Comparison of ENCODE assay signal across 8 mouse cellular contexts in genomic region chr3:68870568-68870950, GRCm38 (mm10). TPM values are rescaled to one million over a fixed set of nuclear protein-coding genes. Genes with fewer than 3 reads are reported as not detected.
DNase-seq lines count a peak whose midpoint lies in the region; ATAC-seq and TF ChIP-seq lines count a peak whose summit lies in the region.

No protein-coding gene starts in this region.

- WGBS in heart, embryonic 11.5 days (ENCODE audit: insufficient replicate concordance): 4% methylated on average over 15 of the region's 15 CpGs
- WGBS in limb, embryonic 12.5 days: 4% methylated on average over 15 of the region's 15 CpGs
- 6% methylated on average over 15 of the region's 15 CpGs for WGBS in stomach, postnatal 0 days

- peak; percentile 44 for ATAC-seq in heart, embryonic 11.5 days (replicated peaks; ENCODE audit: insufficient number of reproducible peaks, low FRiP score, low TSS enrichment)
- peak; percentile 23 for ATAC-seq in granulocyte monocyte progenitor cell, adult 5-6 weeks (replicated peaks; ENCODE audit: poor library complexity, severe bottlenecking)
- no peak for ATAC-seq in limb, embryonic 12.5 days (ENCODE audit: insufficient number of reproducible peaks, insufficient read depth, low FRiP score, low TSS enrichment, low read depth)
- no peak for ATAC-seq in stomach, postnatal 0 days (ENCODE audit: low FRiP score, low TSS enrichment)

- peaks cover 11% of the 10 kb centered on the region for H3K4me1 ChIP-seq in heart, embryonic 11.5 days (ENCODE audit: control insufficient read depth, insufficient read depth, low read length)
- peaks cover 0 to 3% of the 10 kb centered on the region in 2 experiments; a peak in 1 of 4 replicates for H3K4me1 ChIP-seq in ES-E14 (ENCODE audit: control insufficient read depth in 2 of 2, insufficient read depth in 2 of 2, low read length in 2 of 2, poor library complexity in 1 of 2)
- peaks cover 11% of the 10 kb centered on the region; the same call in 1 of the 2 replicates for H3K4me1 ChIP-seq in limb, embryonic 12.5 days (replicated peaks)
- no peaks in the 10 kb centered on the region for H3K4me1 ChIP-seq in stomach, postnatal 0 days (replicated peaks; ENCODE audit: control insufficient read depth, insufficient read depth)

- TF ChIP-seq EP300 in stomach, postnatal 0 days (optimal IDR thresholded peaks at IDR 0.05): no peak

- H3K9me3 ChIP-seq in heart, embryonic 11.5 days (replicated peaks; ENCODE audit: control insufficient read depth, low read length): no peaks in the 10 kb centered on the region
- no peaks in the 10 kb centered on the region for H3K9me3 ChIP-seq in ES-E14 (ENCODE audit: control insufficient read depth, insufficient read depth, low read depth, low read length)
- H3K9me3 ChIP-seq in limb, embryonic 12.5 days: no peaks in the 10 kb centered on the region
- no peaks in the 10 kb centered on the region for H3K9me3 ChIP-seq in stomach, postnatal 0 days (ENCODE audit: control insufficient read depth, low read length)

- TF ChIP-seq CTCF in stomach, postnatal 0 days (IDR thresholded peaks at IDR 0.05; ENCODE audit: low read depth): no peak

- no peaks in the 10 kb centered on the region for H3K36me3 ChIP-seq in heart, embryonic 11.5 days (ENCODE audit: control insufficient read depth, insufficient read depth, low read length)
- H3K36me3 ChIP-seq in ES-E14 (ENCODE audit: control insufficient read depth, insufficient read depth, low read length, poor library complexity, severe bottlenecking): no peaks in the 10 kb centered on the region
- no peaks in the 10 kb centered on the region for H3K36me3 ChIP-seq in limb, embryonic 12.5 days
- H3K36me3 ChIP-seq in stomach, postnatal 0 days (ENCODE audit: control insufficient read depth, insufficient read depth, low read length): no peaks in the 10 kb centered on the region

- no peak overlapping the region for H3K27ac ChIP-seq in heart, embryonic 11.5 days (ENCODE audit: low read depth, low read length)
- H3K27ac ChIP-seq in ES-E14 (ENCODE audit: insufficient read depth, low read depth, low read length, poor library complexity, severe bottlenecking): no peak overlapping the region
- H3K27ac ChIP-seq in limb, embryonic 12.5 days: no peak overlapping the region
- no peak overlapping the region for H3K27ac ChIP-seq in stomach, postnatal 0 days (replicated peaks)

- DNase-seq in heart, adult 9 months (ENCODE audit: low spot score in 2 of 2): no peak
- no peak for DNase-seq in ES-E14 (ENCODE audit: low read depth, low spot score)
- DNase-seq in stomach, postnatal 0 days (ENCODE audit: low spot score): no peak
- no peak for DNase-seq in thymus, postnatal 25 days
- DNase-seq in Muller cell, postnatal 12 days (ENCODE audit: inconsistent ontology term): no peak

- H3K9ac ChIP-seq in heart, embryonic 11.5 days (ENCODE audit: low read depth, low read length): peak overlapping the region; percentile 77
- peak overlapping the region; percentile 67; the same call in 1 of the 2 replicates for H3K9ac ChIP-seq in ES-E14 (ENCODE audit: insufficient read depth, low read depth, low read length, poor library complexity, severe bottlenecking)
- peak overlapping the region; percentile 63 for H3K9ac ChIP-seq in limb, embryonic 12.5 days (replicated peaks)
- H3K9ac ChIP-seq in stomach, postnatal 0 days (ENCODE audit: low read length): peak overlapping the region; percentile 18; the same call in 1 of the 2 replicates

- peak overlapping the region; percentile 78 for H3K4me3 ChIP-seq in heart, embryonic 11.5 days (ENCODE audit: low read depth, low read length)
- H3K4me3 ChIP-seq in ES-E14 (ENCODE audit: insufficient read depth in 1 of 2, low read depth in 1 of 2, low read length in 2 of 2, poor library complexity in 1 of 2, severe bottlenecking in 1 of 2): peak overlapping the region; percentile 71 to 78
- H3K4me3 ChIP-seq in limb, embryonic 12.5 days (replicated peaks): peak overlapping the region; percentile 64
- H3K4me3 ChIP-seq in stomach, postnatal 0 days (ENCODE audit: low read depth, low read length): peak overlapping the region; percentile 56

- peaks cover 8% of the 10 kb centered on the region; the same call in 1 of the 2 replicates for H3K27me3 ChIP-seq in heart, embryonic 11.5 days (ENCODE audit: control insufficient read depth, insufficient read depth, low read length)
- H3K27me3 ChIP-seq in limb, embryonic 12.5 days: peaks cover 43% of the 10 kb centered on the region
- H3K27me3 ChIP-seq in stomach, postnatal 0 days (ENCODE audit: control insufficient read depth, insufficient read depth, low read length): peaks cover 7% of the 10 kb centered on the region; the same call in 1 of the 2 replicates

- in situ Hi-C loops in ES-E14 (cut with MboI; ENCODE audit: low sequenced_read_pairs in 2 of 2, unreplicated experiment in 2 of 2): no loop called here

- peak overlapping the region; percentile 99 for H3K4me2 ChIP-seq in heart, embryonic 11.5 days
- H3K4me2 ChIP-seq in limb, embryonic 12.5 days: peak overlapping the region; percentile 98
- H3K4me2 ChIP-seq in stomach, postnatal 0 days (replicated peaks; ENCODE audit: low read depth): peak overlapping the region; percentile 99

TF ChIP-seq in ES-E14, 5 proteins besides CTCF, POLR2A, EP300 and RAD21:
- TF ChIP-seq CHD2 (IDR thresholded peaks at IDR 0.05; ENCODE audit: low read depth, low read length): no peak
- no peak for TF ChIP-seq ZC3H11A (IDR thresholded peaks at IDR 0.05; ENCODE audit: borderline replicate concordance, low read depth, low read length)
- TF ChIP-seq ZNF384 (IDR thresholded peaks at IDR 0.05; ENCODE audit: low read depth, low read length): no peak

RNA-seq across cellular contexts. Expression of gene 1110032F04Rik, which starts 1.2 kb away (rescaled TPM):
- 6.7 and 8.9 TPM in 2 replicates for polyA plus RNA-seq in heart, embryonic 11.5 days (2014; fragmentation: Nextera tagmentation; extraction: Ambion mirVana)
- total RNA-seq in ES-E14 (2012; rRNA removed): 0.98 and 1.7 TPM in 2 replicates
- total RNA-seq in granulocyte monocyte progenitor cell, adult 5-6 weeks (2014; fragmentation: Nextera tagmentation): not detected in 2 replicates
- total RNA-seq in granulocyte monocyte progenitor cell, adult 5-6 weeks (2017): not detected in 2 replicates
- polyA plus RNA-seq in limb, embryonic 12.5 days (2016; fragmentation: Nextera tagmentation; extraction: Ambion mirVana): 0.61 and 1.4 TPM in 2 replicates
- 0.17 and 0.30 TPM in 2 replicates for polyA plus RNA-seq in stomach, postnatal 0 days (2015; fragmentation: Nextera tagmentation; extraction: Ambion mirVana)

Comparison
In these comparisons a context has a peak if more than half of its experiments do, and no peak if none do; other contexts are left out.
1. ATAC-seq: peak in heart, embryonic 11.5 days (single experiment) and granulocyte monocyte progenitor cell, adult 5-6 weeks (single experiment); none in limb, embryonic 12.5 days (single experiment) and stomach, postnatal 0 days (single experiment).
2. H3K9ac ChIP-seq: peak in every context shown above with its lines; median percentile 77 in heart, embryonic 11.5 days; 67 in ES-E14; 63 in limb, embryonic 12.5 days; 18 in stomach, postnatal 0 days.
3. Peak in every context shown above with its lines, with median percentiles within 50 percentile points of each other: H3K4me2 ChIP-seq and H3K4me3 ChIP-seq.